Comparison of ENCODE assay signal across 13 mouse cellular contexts in the genomic region with DNA sequence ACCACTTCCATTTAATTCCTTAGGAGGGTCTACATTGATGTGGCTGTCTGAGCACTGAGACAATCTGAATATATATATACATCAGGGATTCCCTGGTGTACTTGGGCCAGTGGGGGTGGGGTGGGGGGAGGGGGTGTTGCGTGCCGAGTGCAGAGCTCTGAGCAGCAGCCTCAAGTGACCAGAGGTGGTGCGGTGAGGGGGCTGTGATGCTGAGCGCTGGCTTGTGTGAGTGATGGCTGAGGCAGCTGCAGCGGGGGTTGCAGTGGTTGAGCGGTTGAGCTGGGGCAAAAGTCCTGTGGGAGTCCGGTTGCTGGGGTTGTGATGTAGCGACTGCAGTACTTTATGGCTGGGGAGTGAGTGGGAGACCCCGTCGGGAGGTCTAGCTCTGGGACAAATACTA. TPM values are rescaled to one million over a fixed set of nuclear protein-coding genes. Genes with fewer than 3 reads are reported as not detected.
A peak's percentile ranks its signal among the peaks of the same experiment; 100 is the strongest.
DNase-seq lines count a peak whose midpoint lies in the region; ATAC-seq lines count a peak whose summit lies in the region.
"Had no signal": no experiment of that assay in that cellular context is flagged by ENCODE, and none has a peak within 500 bp of the region (broad histone marks: within the 10 kb centered on the region; RNA-seq: fewer than 3 reads in every experiment).

No protein-coding gene starts in this region.

- no peak overlapping the region for H3K4me2 ChIP-seq in kidney, embryonic 16.5 days (replicated peaks; ENCODE audit: low read depth, low read length)
- peak overlapping the region; percentile 27; the same call in 1 of the 2 replicates for H3K4me2 ChIP-seq in hindbrain, embryonic 12.5 days (replicated peaks)
- peak overlapping the region; percentile 33 for H3K4me2 ChIP-seq in midbrain, embryonic 13.5 days (replicated peaks)

- no peaks in the 10 kb centered on the region for H3K4me1 ChIP-seq in kidney, embryonic 16.5 days (ENCODE audit: insufficient read depth, low read length)
- H3K4me1 ChIP-seq in hindbrain, embryonic 12.5 days: peaks cover 8% of the 10 kb centered on the region
- H3K4me1 ChIP-seq in midbrain, embryonic 13.5 days (replicated peaks): 0 out of 2 replicates have a peak, but pooled peaks cover 7% of the 10 kb centered on the region

- H3K9ac ChIP-seq in kidney, embryonic 16.5 days (replicated peaks; ENCODE audit: low read length): no peak overlapping the region
- no peak overlapping the region for H3K9ac ChIP-seq in hindbrain, embryonic 12.5 days
- H3K9ac ChIP-seq in midbrain, embryonic 13.5 days (replicated peaks): 0 out of 2 replicates have a peak overlapping the region, but pooled peaks have one; percentile 14

- peak; percentile 61; the same call in 1 of the 2 replicates for ATAC-seq in kidney, embryonic 16.5 days (ENCODE audit: low FRiP score, low TSS enrichment)
- ATAC-seq in hindbrain, embryonic 12.5 days (ENCODE audit: low FRiP score): peak; percentile 46; the same call in 1 of the 2 replicates
- peak; percentile 48; the same call in 1 of the 2 replicates for ATAC-seq in midbrain, embryonic 13.5 days

- H3K27me3 ChIP-seq in kidney, embryonic 16.5 days (ENCODE audit: insufficient read depth, low read length): no peaks in the 10 kb centered on the region
- no peaks in the 10 kb centered on the region for H3K27me3 ChIP-seq in hindbrain, embryonic 12.5 days
- no peaks in the 10 kb centered on the region for H3K27me3 ChIP-seq in midbrain, embryonic 13.5 days

- no peaks in the 10 kb centered on the region for H3K36me3 ChIP-seq in kidney, embryonic 16.5 days (ENCODE audit: insufficient read depth, low read length)
- H3K36me3 ChIP-seq in hindbrain, embryonic 12.5 days: no peaks in the 10 kb centered on the region
- H3K36me3 ChIP-seq in midbrain, embryonic 13.5 days: no peaks in the 10 kb centered on the region

- no peak overlapping the region for H3K27ac ChIP-seq in kidney, embryonic 16.5 days (ENCODE audit: low read length)
- H3K27ac ChIP-seq in hindbrain, embryonic 12.5 days: no peak overlapping the region
- no peak overlapping the region for H3K27ac ChIP-seq in midbrain, embryonic 13.5 days
- H3K27ac ChIP-seq: heart, adult 2 months had no signal

- no peak for DNase-seq in kidney, postnatal 10 days
- no peak for DNase-seq in gastrocnemius, postnatal 4 days (ENCODE audit: low spot score in 2 of 2)
- DNase-seq in thymus, adult 18-20 months: no peak
- DNase-seq in layer of hippocampus, adult 8-10 months (ENCODE audit: low spot score in 2 of 2): no peak
- no peak for DNase-seq in urinary bladder, postnatal 4 days (ENCODE audit: low spot score in 2 of 2)
- DNase-seq: cerebellum, postnatal 25 days; heart, adult 2 months; lung, postnatal 36 days; thymus, postnatal 25 days had no signal

- no peaks in the 10 kb centered on the region for H3K9me3 ChIP-seq in kidney, embryonic 16.5 days (ENCODE audit: low read length)
- no peaks in the 10 kb centered on the region for H3K9me3 ChIP-seq in hindbrain, embryonic 12.5 days (replicated peaks)
- H3K9me3 ChIP-seq in midbrain, embryonic 13.5 days: no peaks in the 10 kb centered on the region

- no peak overlapping the region for H3K4me3 ChIP-seq in kidney, embryonic 16.5 days (ENCODE audit: low read length)
- H3K4me3 ChIP-seq in hindbrain, embryonic 12.5 days: no peak overlapping the region
- no peak overlapping the region for H3K4me3 ChIP-seq in midbrain, embryonic 13.5 days (replicated peaks)
- H3K4me3 ChIP-seq: heart, adult 2 months had no signal

- WGBS in kidney, embryonic 16.5 days: 4% methylated on average over 10 of the region's 10 CpGs
- 17% methylated on average over 10 of the region's 10 CpGs for WGBS in hindbrain, embryonic 12.5 days
- WGBS in midbrain, embryonic 13.5 days: 14% methylated on average over 10 of the region's 10 CpGs

RNA-seq across cellular contexts. Expression of a gene that starts 10.7 kb away (rescaled TPM):
- not detected in 2 replicates for polyA plus RNA-seq in kidney, embryonic 16.5 days (2015; fragmentation: Nextera tagmentation; extraction: Ambion mirVana)
- not detected in 2 replicates for polyA plus RNA-seq in hindbrain, embryonic 12.5 days (2016; fragmentation: Nextera tagmentation; extraction: Ambion mirVana)
- not detected in 2 replicates for polyA plus RNA-seq in midbrain, embryonic 13.5 days (2015; fragmentation: Nextera tagmentation; extraction: Ambion mirVana)
- not detected for total RNA-seq in gastrocnemius, postnatal 4 days (2021)
- total RNA-seq in layer of hippocampus, adult 8-10 months (2022): under 1 TPM in 1 of 4 experiments, not detected in 3; 0.31 TPM
- total RNA-seq: heart, adult 2 months; liver, adult 2 months had no signal
- polyA plus RNA-seq: heart, adult 2 months; liver, adult 2 months had no signal

RNA-seq across cellular contexts. Expression of a gene that starts 16.9 kb away (rescaled TPM):
- 0.06 and 0.24 TPM in 2 replicates for polyA plus RNA-seq in kidney, embryonic 16.5 days (2015; fragmentation: Nextera tagmentation; extraction: Ambion mirVana)
- 0.34 and 0.37 TPM in 2 replicates for polyA plus RNA-seq in hindbrain, embryonic 12.5 days (2016; fragmentation: Nextera tagmentation; extraction: Ambion mirVana)
- 0.46 TPM in 1 of 2 replicates, not detected in the other for polyA plus RNA-seq in midbrain, embryonic 13.5 days (2015; fragmentation: Nextera tagmentation; extraction: Ambion mirVana)
- not detected for total RNA-seq in gastrocnemius, postnatal 4 days (2021)
- under 1 TPM in 2 of 4 experiments, not detected in 2; 0.14 to 0.25 TPM for total RNA-seq in layer of hippocampus, adult 8-10 months (2022)
- total RNA-seq: heart, adult 2 months had no signal
- polyA plus RNA-seq: heart, adult 2 months; liver, adult 2 months had no signal

RNA-seq across cellular contexts. Expression of a gene that starts 36.1 kb away (rescaled TPM):
- 0.64 and 1.3 TPM in 2 replicates for polyA plus RNA-seq in kidney, embryonic 16.5 days (2015; fragmentation: Nextera tagmentation; extraction: Ambion mirVana)
- 0.18 and 0.44 TPM in 2 replicates for polyA plus RNA-seq in hindbrain, embryonic 12.5 days (2016; fragmentation: Nextera tagmentation; extraction: Ambion mirVana)
- polyA plus RNA-seq in midbrain, embryonic 13.5 days (2015; fragmentation: Nextera tagmentation; extraction: Ambion mirVana): 0.24 and 0.28 TPM in 2 replicates
- total RNA-seq in gastrocnemius, postnatal 4 days (2021): 1 to 10 TPM in 1 of 2 experiments, under 1 TPM in 1; 0.91 to 1.1 TPM
- total RNA-seq in layer of hippocampus, adult 8-10 months (2022): 1 to 10 TPM; 1.3 to 2.6 (median 1.5) TPM

RNA-seq across cellular contexts. Expression of a gene that starts 44.4 kb away (rescaled TPM):
- 13.8 and 14.1 TPM in 2 replicates for polyA plus RNA-seq in kidney, embryonic 16.5 days (2015; fragmentation: Nextera tagmentation; extraction: Ambion mirVana)
- 17.2 and 17.6 TPM in 2 replicates for polyA plus RNA-seq in hindbrain, embryonic 12.5 days (2016; fragmentation: Nextera tagmentation; extraction: Ambion mirVana)
- 16.4 and 17.7 TPM in 2 replicates for polyA plus RNA-seq in midbrain, embryonic 13.5 days (2015; fragmentation: Nextera tagmentation; extraction: Ambion mirVana)
- total RNA-seq in gastrocnemius, postnatal 4 days (2021): 10 to 100 TPM in 1 of 2 experiments, 1 to 10 TPM in 1; 7.8 to 11.8 TPM
- 10 to 100 TPM; 18.5 to 20.4 (median 19.2) TPM for total RNA-seq in layer of hippocampus, adult 8-10 months (2022)

RNA-seq across cellular contexts. Expression of a gene that starts 48.0 kb away (rescaled TPM):
- polyA plus RNA-seq in kidney, embryonic 16.5 days (2015; fragmentation: Nextera tagmentation; extraction: Ambion mirVana): 15.7 and 19.7 TPM in 2 replicates
- polyA plus RNA-seq in hindbrain, embryonic 12.5 days (2016; fragmentation: Nextera tagmentation; extraction: Ambion mirVana): 16.4 and 17.0 TPM in 2 replicates
- polyA plus RNA-seq in midbrain, embryonic 13.5 days (2015; fragmentation: Nextera tagmentation; extraction: Ambion mirVana): 20.3 and 21.8 TPM in 2 replicates
- total RNA-seq in gastrocnemius, postnatal 4 days (2021): 1 to 10 TPM; 4.9 to 5.4 TPM
- total RNA-seq in layer of hippocampus, adult 8-10 months (2022): 10 to 100 TPM in 1 of 4 experiments, 1 to 10 TPM in 3; 7.5 to 12.3 (median 9.8) TPM
